Mouse (Mus musculus) neural tube, embryonic 11.5 days (tissue): ENCODE results near the gene Apod. TPM values are rescaled to one million over a fixed set of nuclear protein-coding genes. Genes with fewer than 3 reads are reported as not detected.
"Not testable (repeated sequence)": the region's sequence is repeated elsewhere in the genome, so short reads cannot be mapped to it uniquely, and the experiment has no call there.

Experiments
- ATAC-seq: fragments of 200-750 bp; cut with Nextera tagmentation; 2 replicates; pipeline ENCODE4 v1.8.0; 2017; ENCODE audit warnings: moderate number of reproducible peaks, mild to moderate bottlenecking, moderate TSS enrichment, moderate library complexity; ENCODE audit not compliant: insufficient read depth, low FRiP score, low TSS enrichment
- DNase-seq: peaks from one replicate; pipeline ENCODE4 v3.0.0-alpha.2; 2015; ENCODE audit warnings: low spot score
- H3K27ac ChIP-seq: fragments of 300-500 bp; sonication (generic); 2 replicates; pipeline ENCODE4 v1.5.1; 2014; ENCODE audit warnings: low read depth, mild to moderate bottlenecking, low read length
- H3K27me3 ChIP-seq: fragments of 300-500 bp; sonication (generic); 2 replicates; pipeline ENCODE4 v1.6.1; 2014; ENCODE audit warnings: mild to moderate bottlenecking, low read length, mixed read lengths; ENCODE audit not compliant: control insufficient read depth, insufficient read depth
- H3K36me3 ChIP-seq: fragments of 300-500 bp; sonication (generic); 2 replicates; pipeline ENCODE4 v1.6.1; 2014; ENCODE audit warnings: mild to moderate bottlenecking, low read length, moderate library complexity, mixed read lengths; ENCODE audit not compliant: control insufficient read depth, insufficient read depth
- H3K4me1 ChIP-seq: fragments of 300-500 bp; sonication (generic); 2 replicates; pipeline ENCODE4 v1.6.1; 2014; ENCODE audit warnings: low read length, mixed read lengths; ENCODE audit not compliant: control insufficient read depth, insufficient read depth
- H3K4me2 ChIP-seq: fragments of 300-500 bp; sonication (generic); 2 replicates; pipeline ENCODE4 v1.6.1; 2014; ENCODE audit warnings: low read depth, mild to moderate bottlenecking, moderate library complexity
- H3K4me3 ChIP-seq: fragments of 300-500 bp; sonication (generic); 2 replicates; pipeline ENCODE4 v1.5.1; 2014; ENCODE audit warnings: low read depth, low read length
- H3K9ac ChIP-seq: fragments of 300-500 bp; sonication (generic); 2 replicates; pipeline ENCODE4 v1.6.1; 2014; ENCODE audit warnings: mild to moderate bottlenecking, low read length
- H3K9me3 ChIP-seq: fragments of 300-500 bp; sonication (generic); 2 replicates; pipeline ENCODE4 v1.6.1; 2016; ENCODE audit warnings: low read length; ENCODE audit not compliant: control insufficient read depth
- WGBS: fragments of 180-500 bp; shearing (Covaris S2); extraction: QIAGEN DNeasy Blood & Tissue Kit; methylation state at CpG from one replicate; pipeline ENCODE4 v1.1.7; 2014; 5-methylcytosine and 5-hydroxymethylcytosine counted together
- polyA plus RNA-seq: library from polyadenylated mRNA; unstranded; fragments of >200 nt; fragmentation: Nextera tagmentation; extraction: Ambion mirVana; gene quantifications from 2 replicates; pipeline ENCODE4 v1.2.1, GENCODE M21; 2014

Gene Apod
- polyA plus RNA-seq, 1 experiment from 2014 or later: 15.8 TPM

DNA sequence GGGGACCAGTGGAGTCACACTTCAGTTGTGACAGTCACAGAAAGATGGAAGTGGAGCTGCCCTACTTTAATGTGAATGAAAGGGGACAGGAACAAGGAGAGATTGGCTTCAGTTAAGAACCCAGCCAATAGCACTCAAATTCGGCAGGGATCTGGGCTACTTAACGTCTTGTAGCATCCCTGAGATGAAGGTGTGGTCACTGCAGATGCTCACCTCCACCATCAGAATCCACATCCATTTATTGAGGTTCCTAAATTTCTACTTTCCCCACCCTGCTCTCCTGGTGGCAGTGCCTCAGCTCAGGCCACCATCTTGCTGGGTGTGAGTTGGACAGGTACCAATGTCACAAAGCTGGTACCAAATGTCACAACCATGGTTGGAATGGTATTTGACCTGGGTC lies 13.3 kb upstream of the Apod start:
- 85% methylated on average over 2 of the region's 2 CpGs for WGBS
- H3K4me2 ChIP-seq: no peak overlapping the region
- H3K9me3 ChIP-seq: no peaks in the 10 kb centered on the region
- H3K4me3 ChIP-seq: no peak overlapping the region
- no peak overlapping the region for H3K27ac ChIP-seq
- no peaks in the 10 kb centered on the region for H3K27me3 ChIP-seq
- H3K36me3 ChIP-seq: no peaks in the 10 kb centered on the region
- no peaks in the 10 kb centered on the region for H3K4me1 ChIP-seq
- no peak for ATAC-seq
- DNase-seq: no peak
- no peak overlapping the region for H3K9ac ChIP-seq

DNA sequence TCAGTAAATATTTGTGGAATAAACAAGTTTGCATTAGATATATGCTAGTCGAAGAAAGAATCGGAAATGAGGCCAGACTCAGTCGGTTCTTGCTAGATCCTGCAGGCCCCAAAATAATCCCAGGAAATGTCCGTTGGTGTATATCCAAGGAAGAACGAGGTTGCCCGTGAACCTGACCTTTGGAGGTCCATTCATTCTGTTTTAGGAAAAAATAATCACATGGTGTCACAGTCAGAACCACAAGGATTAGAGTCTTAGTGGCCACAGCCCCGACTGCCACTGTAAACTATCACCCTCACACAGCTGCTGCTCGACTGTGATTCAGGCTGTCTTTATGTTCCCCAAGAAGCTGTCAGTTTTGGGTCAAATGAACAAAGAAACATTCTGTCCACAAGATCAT lies 12.8 kb upstream of the Apod start:
- H3K4me1 ChIP-seq: no peaks in the 10 kb centered on the region
- no peaks in the 10 kb centered on the region for H3K36me3 ChIP-seq
- no peaks in the 10 kb centered on the region for H3K27me3 ChIP-seq
- no peaks in the 10 kb centered on the region for H3K9me3 ChIP-seq
- H3K9ac ChIP-seq: no peak overlapping the region
- ATAC-seq (no peak), DNase-seq (no peak)
- WGBS: 84% methylated on average over 8 of the region's 8 CpGs
- no peak overlapping the region for H3K4me3 ChIP-seq
- no peak overlapping the region for H3K27ac ChIP-seq
- H3K4me2 ChIP-seq: no peak overlapping the region

GRCm38 (mm10) chr16:31326679-31327078 lies 12.1 kb upstream of the Apod start:
- H3K4me2 ChIP-seq: no peak overlapping the region
- ATAC-seq (no peak), DNase-seq (no peak)
- no peaks in the 10 kb centered on the region for H3K27me3 ChIP-seq
- no peak overlapping the region for H3K27ac ChIP-seq
- no peaks in the 10 kb centered on the region for H3K4me1 ChIP-seq
- no peaks in the 10 kb centered on the region for H3K9me3 ChIP-seq
- H3K36me3 ChIP-seq: no peaks in the 10 kb centered on the region
- no peak overlapping the region for H3K9ac ChIP-seq
- H3K4me3 ChIP-seq: no peak overlapping the region
- 53% methylated on average over 8 of the region's 8 CpGs for WGBS

DNA sequence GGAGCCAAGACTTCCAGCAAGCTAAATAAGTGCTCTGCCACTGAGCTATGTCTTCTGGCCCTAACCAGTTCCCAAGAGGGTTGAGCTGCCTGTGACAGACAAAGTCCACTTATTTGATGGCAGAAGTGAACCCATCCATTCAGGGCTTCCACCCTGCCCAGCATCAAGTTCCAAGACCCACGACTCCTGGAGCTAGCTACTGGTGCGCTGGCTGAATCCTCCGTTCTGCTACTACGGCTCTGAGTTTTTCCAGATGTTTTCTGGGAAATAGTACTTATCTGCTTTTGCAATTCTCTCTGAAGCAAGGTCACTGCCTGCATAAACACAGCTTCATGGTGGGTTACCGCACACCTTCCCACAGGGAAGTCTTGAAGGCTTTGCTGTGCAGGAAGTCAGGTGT lies 11.4 kb upstream of the Apod start:
- 72% methylated on average over 5 of the region's 5 CpGs for WGBS
- DNase-seq: no peak
- no peaks in the 10 kb centered on the region for H3K36me3 ChIP-seq

DNA sequence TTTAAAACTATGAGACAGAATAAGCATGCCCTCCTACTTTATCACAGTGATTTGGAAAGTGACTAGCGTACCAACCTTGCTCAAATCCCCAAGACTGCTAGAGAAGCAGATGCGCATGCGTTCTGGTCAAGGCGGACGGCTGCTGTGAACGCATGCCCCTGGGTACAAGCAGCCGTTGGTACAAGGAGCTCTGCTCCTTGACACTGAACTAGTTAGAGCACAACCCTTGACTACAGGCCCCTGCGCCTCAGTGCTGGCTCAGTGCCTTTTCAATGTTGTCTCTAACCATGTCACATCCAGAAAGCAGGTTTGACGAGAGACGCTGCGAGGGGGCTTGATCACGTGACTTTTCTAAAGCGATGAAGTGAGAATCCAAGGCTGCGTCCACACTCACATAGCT lies 10.5 kb upstream of the Apod start:
- DNase-seq (no peak), ATAC-seq (no peak)
- Histone ChIP-seq H3K9me3 (no peaks in the 10 kb centered on the region), H3K4me3 (no peak overlapping the region), H3K9ac (no peak overlapping the region), H3K27me3 (no peaks in the 10 kb centered on the region), H3K4me2 (no peak overlapping the region), H3K4me1 (no peaks in the 10 kb centered on the region), H3K27ac (no peak overlapping the region), H3K36me3 (no peaks in the 10 kb centered on the region)
- 95% methylated on average over 14 of the region's 14 CpGs for WGBS

More for the DNA sequence above, 11.4 kb upstream of the Apod start:
- no peaks in the 10 kb centered on the region for H3K4me1 ChIP-seq
- H3K9ac ChIP-seq: no peak overlapping the region
- no peak overlapping the region for H3K4me2 ChIP-seq
- no peak overlapping the region for H3K27ac ChIP-seq
- H3K9me3 ChIP-seq: no peaks in the 10 kb centered on the region
- no peaks in the 10 kb centered on the region for H3K27me3 ChIP-seq
- no peak for ATAC-seq
- no peak overlapping the region for H3K4me3 ChIP-seq

- Histone ChIP-seq H3K4me1 (no peaks in the 10 kb centered on the region), H3K9me3 (no peaks in the 10 kb centered on the region), H3K9ac (no peak overlapping the region), H3K4me2 (no peak overlapping the region), H3K4me3 (no peak overlapping the region), H3K27ac (no peak overlapping the region), H3K36me3 (no peaks in the 10 kb centered on the region), H3K27me3 (no peaks in the 10 kb centered on the region)
- 80% methylated on average over 4 of the region's 4 CpGs for WGBS
- DNase-seq: no peak
- ATAC-seq: no peak
Observed at GRCm38 (mm10) chr16:31321501-31321900, 6.9 kb upstream of the Apod start.

- no peaks in the 10 kb centered on the region for H3K4me1 ChIP-seq
- no peak overlapping the region for H3K27ac ChIP-seq
- H3K36me3 ChIP-seq: no peaks in the 10 kb centered on the region
- no peak overlapping the region for H3K4me3 ChIP-seq
- WGBS: 80% methylated on average over 7 of the region's 7 CpGs
- H3K9me3 ChIP-seq: no peaks in the 10 kb centered on the region
- H3K4me2 ChIP-seq: no peak overlapping the region
- no peak overlapping the region for H3K9ac ChIP-seq
- DNase-seq (no peak), ATAC-seq (no peak)
- no peaks in the 10 kb centered on the region for H3K27me3 ChIP-seq
Observed at GRCm38 (mm10) chr16:31320954-31321353, 6.3 kb upstream of the Apod start.

DNA sequence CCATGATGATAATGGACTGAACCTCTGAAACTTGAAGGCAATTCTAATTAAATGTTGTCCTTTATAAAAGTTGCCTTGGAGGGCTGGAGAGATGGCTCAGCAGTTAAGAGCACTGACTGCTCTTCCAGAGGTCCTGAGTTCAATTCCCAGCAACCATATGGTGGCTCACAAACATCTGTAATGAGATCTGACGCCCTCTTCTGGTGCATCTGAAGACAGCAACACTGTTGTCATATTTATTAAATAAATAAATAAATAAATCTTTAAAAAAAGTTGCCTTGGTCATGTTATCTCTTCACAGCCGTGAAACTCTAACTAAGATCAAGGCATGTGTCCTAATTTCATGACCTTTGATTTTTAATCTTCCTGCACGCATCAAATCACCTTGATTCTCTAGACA lies 5.1 kb upstream of the Apod start:
- H3K36me3 ChIP-seq, H3K9me3 ChIP-seq, H3K9ac ChIP-seq, DNase-seq, H3K27ac ChIP-seq, H3K4me2 ChIP-seq, H3K4me1 ChIP-seq, H3K27me3 ChIP-seq, H3K4me3 ChIP-seq, ATAC-seq: not testable (repeated sequence)
- WGBS: 77% methylated on average over 3 of the region's 3 CpGs

- WGBS: 89% methylated on average over 4 of the region's 4 CpGs
- no peak overlapping the region for H3K4me3 ChIP-seq
- H3K4me1 ChIP-seq: no peaks in the 10 kb centered on the region
- no peak overlapping the region for H3K4me2 ChIP-seq
- no peaks in the 10 kb centered on the region for H3K36me3 ChIP-seq
- ATAC-seq: no peak
- DNase-seq: no peak
- no peaks in the 10 kb centered on the region for H3K9me3 ChIP-seq
- H3K9ac ChIP-seq: no peak overlapping the region
- H3K27me3 ChIP-seq: no peaks in the 10 kb centered on the region
- no peak overlapping the region for H3K27ac ChIP-seq
Observed at GRCm38 (mm10) chr16:31319316-31319715, 4.7 kb upstream of the Apod start.
